Mouse (Mus musculus) kidney, adult 8-10 months (tissue): ENCODE measurements at regions not wholly inside any gene's neighbourhood (a gene's known extent, or its start where the extent isn't known, plus 50 kb on each side); places are given as distances from the start of the nearest gene placed in this dataset.

Source experiments
- DNase-seq, 2 experiments: peaks; one replicate each; pipeline ENCODE4 v3.0.0; 2022

- DNase-seq, result no peak
These were observed 91.4 kb upstream of the Dio3 start for GRCm38 (mm10) chr12:110187246-110188135.

- DNase-seq, result no peak
These were observed 90.7 kb upstream of the Dio3 start for GRCm38 (mm10) chr12:110188136-110188631.

GRCm38 (mm10) chr12:110188641-110189328, 90.1 kb upstream of the Dio3 start:
- no peak for DNase-seq

GRCm38 (mm10) chr12:110189329-110189642, 89.6 kb upstream of the Dio3 start:
- no peak for DNase-seq

GRCm38 (mm10) chr12:110192186-110192585, 86.7 kb upstream of the Dio3 start:
- DNase-seq, result no peak

GRCm38 (mm10) chr12:110197366-110197765, 81.5 kb upstream of the Dio3 start:
- DNase-seq, result no peak

- peak; percentile 73 to 83 for DNase-seq
These were observed 78.4 kb upstream of the Dio3 start for GRCm38 (mm10) chr12:110200471-110200870.

- DNase-seq, result no peak
These were observed 78.0 kb upstream of the Dio3 start for GRCm38 (mm10) chr12:110200887-110201286.

- DNase-seq, result no peak
These were observed 75.4 kb upstream of the Dio3 start for GRCm38 (mm10) chr12:110203271-110204014.

- no peak for DNase-seq
These were observed 74.5 kb upstream of the Dio3 start for GRCm38 (mm10) chr12:110204246-110204989.

- DNase-seq, result peak; percentile 45 to 48
These were observed 72.6 kb upstream of the Dio3 start for GRCm38 (mm10) chr12:110206271-110206670.

- no peak for DNase-seq
These were observed 72.1 kb upstream of the Dio3 start for GRCm38 (mm10) chr12:110206812-110207211.

- no peak for DNase-seq
These were observed 71.5 kb upstream of the Dio3 start for GRCm38 (mm10) chr12:110207246-110207852.

GRCm38 (mm10) chr12:110212716-110213115, 66.2 kb upstream of the Dio3 start:
- no peak for DNase-seq

- DNase-seq, result peak in 1 of 2 experiments; percentile 28
These were observed 64.0 kb upstream of the Dio3 start for GRCm38 (mm10) chr12:110214833-110215232.

- DNase-seq, result peak; percentile 68 to 69
These were observed 63.6 kb upstream of the Dio3 start for GRCm38 (mm10) chr12:110215311-110215710.

- DNase-seq, result no peak
These were observed 59.1 kb upstream of the Dio3 start for GRCm38 (mm10) chr12:110219750-110220149.

GRCm38 (mm10) chr12:110220516-110220915, 58.4 kb upstream of the Dio3 start:
- peak; percentile 91 to 94 for DNase-seq

GRCm38 (mm10) chr12:110221184-110221583, 57.7 kb upstream of the Dio3 start:
- DNase-seq, result no peak

- DNase-seq, result no peak
These were observed 57.2 kb upstream of the Dio3 start for GRCm38 (mm10) chr12:110221679-110222078.

- peak; percentile 63 for DNase-seq
These were observed 54.6 kb upstream of the Dio3 start for GRCm38 (mm10) chr12:110224250-110224649.

GRCm38 (mm10) chr12:110228011-110228411, 50.9 kb upstream of the Dio3 start:
- no peak for DNase-seq
